Mouse (Mus musculus) right cerebral cortex, postnatal 14 days (tissue): ENCODE measurements around the gene Efna4.

ENCODE experiments used
- DNase-seq: peaks from one replicate; pipeline ENCODE4 v3.0.0; 2022

The Efna4 gene

DNA sequence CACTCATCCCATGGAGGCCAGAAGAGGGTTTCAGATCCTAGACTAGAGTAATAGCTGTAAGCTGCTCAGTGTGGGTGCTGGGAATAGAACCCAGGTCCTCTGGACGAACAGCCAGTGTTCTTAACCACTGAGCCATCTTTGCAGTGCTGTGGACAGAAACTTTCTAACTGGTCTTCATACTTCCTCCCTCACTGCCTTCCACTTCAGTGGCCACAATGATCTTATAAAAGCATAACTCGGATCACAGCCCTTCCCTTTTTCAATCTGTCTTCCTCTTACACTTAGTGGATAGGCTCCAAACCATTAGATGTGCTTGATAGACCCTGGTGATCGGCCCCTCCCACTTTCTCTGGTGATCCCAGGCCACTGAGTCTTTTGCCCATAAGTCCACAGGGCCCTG lies 22.4 kb upstream of the Efna4 start:
- no peak for DNase-seq

DNA sequence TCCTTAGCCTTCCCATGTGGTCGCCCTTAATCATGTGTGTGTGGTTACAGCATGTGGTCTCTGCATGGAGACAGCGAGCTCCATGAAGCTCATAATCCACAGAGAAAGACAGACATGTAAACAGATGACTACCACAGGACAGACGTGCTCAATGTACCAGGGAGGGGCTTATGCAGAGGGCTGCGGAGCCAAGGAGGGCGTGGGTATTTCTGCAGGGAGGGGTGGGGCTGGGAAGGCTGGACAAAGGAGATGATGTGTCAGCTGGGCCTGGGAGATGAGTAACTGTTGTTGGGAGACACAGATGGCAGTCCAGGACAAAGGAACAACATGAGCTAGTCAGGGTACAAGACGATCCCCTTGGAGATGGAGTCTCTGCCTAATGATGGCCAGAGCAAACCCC lies 21.8 kb upstream of the Efna4 start:
- no peak for DNase-seq

DNA sequence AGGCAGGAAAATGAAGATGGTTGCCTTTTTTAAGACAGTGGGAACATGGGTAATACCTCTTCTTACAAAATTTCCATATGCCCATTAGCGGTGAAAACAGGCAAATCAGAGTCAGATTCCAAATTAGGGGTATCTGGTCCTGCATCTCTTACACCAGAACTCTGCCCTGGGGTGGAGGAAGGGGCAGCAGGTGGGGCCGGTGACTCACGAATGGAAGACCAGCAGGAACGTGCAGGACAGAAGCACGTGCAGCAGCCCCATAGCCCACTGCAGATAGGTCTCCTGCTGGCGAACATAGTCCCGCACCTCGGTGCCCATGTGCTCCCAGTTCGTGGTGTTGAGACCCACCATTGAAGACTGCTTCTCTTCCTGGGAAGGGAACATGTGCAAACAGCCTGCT lies 18.2 kb upstream of the Efna4 start:
- DNase-seq = no peak

DNA sequence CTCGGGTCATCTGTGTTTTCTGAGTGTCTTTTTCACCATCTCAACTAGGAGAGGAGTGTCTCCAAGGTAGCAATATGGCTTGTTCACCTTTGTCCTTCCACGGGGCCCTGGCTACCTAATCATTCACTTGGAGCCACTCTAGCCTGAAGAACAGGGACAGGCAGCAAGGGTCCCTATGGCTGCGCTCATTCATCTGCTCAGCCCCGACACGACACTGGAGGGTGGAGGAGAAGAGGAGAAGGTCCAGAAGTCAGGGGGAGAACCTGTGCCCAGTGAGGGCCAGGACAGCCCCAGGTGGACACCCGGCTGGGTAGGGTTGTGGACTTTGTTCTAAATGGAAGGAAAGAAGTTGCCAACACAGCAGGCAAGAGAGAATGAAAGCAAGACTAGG lies 17.7 kb upstream of the Efna4 start:
- no peak for DNase-seq

DNA sequence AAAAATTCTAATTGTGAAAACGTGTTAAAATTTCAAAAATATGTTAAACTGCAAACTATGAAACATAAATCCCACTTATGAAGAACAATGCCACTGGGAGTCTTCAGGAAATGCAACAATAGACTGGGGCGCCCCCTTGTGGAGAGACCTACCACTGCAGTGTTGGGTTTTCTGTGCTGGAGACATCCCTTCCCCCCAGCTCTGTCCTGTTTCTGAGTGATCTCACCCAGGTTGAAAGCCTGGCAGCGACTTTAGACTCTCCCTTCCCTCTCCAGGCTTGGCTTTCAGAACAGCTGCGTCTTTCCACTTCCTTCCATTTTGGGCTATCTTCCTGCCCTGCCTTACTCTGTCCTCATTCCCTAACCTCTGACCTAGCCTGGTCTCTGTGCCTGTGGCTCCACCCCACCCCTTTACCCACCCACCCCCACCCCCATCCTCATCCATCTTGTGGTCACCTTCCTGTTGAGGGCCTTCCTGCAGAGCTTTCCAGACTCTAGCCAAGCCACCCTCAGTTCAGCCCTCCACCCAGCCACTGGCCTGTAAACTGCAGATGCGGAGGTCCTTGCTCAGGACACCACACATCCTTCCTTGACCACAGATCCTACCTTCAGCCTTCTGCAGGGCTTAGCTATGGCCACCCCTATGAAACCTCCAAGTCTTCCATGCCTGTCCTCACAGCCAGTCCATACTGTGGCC lies 17.1 kb upstream of the Efna4 start:
- DNase-seq = peak; percentile 85

DNA sequence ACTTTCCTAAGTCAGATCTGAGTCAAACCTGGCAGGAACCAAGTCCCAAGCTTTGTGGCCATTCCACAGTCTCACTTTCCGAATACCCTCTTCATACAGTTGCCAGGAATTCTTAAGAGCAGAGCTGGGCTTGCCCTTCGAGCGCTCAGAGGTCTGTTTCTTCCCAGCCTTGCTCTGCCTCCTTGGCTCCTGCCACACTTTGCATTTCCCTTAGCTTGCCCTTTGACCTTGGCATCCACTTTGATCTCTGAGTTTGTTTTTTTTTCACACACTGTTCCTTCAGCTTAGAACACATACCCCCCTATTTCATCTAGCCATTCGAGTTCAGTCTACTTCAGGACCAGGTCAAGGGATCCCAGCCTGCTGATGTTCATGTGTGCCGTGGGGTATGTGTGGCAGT lies 13.4 kb upstream of the Efna4 start:
- no peak for DNase-seq

DNA sequence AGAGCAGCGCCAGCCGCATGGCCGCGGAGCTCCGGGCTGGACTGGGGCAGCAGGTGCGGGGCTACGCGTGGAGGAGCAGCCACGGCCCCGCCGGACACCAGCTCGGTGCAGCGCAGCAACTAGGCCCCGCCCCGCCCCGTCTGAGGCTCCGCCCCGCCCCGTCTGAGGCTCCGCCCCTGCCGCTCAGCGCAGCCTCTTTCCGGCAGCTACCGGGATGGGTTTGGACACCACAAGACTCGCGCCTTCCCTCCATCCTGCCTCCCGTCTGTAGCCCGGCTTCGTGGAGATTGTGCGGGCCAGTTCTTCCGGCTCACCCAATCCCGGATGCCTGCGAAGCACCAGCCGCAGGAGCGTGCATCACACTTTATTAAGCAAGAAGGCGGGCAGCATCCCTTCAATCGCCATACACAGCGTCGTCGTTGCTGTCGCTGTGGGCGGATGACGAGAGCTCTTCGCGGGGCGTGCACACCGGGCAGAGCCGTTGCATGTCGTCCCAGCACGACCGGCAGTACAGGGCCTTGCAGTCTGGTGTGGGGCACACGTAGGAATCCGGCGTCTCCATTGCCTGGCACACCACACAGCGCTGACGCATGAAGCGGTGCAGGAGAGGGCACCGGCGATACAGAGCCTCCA lies 12.2 kb upstream of the Efna4 start, which contains the start of gene Adam15:
Gene Adam15, minus strand, starts transcription at position 128 of the 633 bp plus-strand sequence.
- peak; percentile 91 for DNase-seq

DNA sequence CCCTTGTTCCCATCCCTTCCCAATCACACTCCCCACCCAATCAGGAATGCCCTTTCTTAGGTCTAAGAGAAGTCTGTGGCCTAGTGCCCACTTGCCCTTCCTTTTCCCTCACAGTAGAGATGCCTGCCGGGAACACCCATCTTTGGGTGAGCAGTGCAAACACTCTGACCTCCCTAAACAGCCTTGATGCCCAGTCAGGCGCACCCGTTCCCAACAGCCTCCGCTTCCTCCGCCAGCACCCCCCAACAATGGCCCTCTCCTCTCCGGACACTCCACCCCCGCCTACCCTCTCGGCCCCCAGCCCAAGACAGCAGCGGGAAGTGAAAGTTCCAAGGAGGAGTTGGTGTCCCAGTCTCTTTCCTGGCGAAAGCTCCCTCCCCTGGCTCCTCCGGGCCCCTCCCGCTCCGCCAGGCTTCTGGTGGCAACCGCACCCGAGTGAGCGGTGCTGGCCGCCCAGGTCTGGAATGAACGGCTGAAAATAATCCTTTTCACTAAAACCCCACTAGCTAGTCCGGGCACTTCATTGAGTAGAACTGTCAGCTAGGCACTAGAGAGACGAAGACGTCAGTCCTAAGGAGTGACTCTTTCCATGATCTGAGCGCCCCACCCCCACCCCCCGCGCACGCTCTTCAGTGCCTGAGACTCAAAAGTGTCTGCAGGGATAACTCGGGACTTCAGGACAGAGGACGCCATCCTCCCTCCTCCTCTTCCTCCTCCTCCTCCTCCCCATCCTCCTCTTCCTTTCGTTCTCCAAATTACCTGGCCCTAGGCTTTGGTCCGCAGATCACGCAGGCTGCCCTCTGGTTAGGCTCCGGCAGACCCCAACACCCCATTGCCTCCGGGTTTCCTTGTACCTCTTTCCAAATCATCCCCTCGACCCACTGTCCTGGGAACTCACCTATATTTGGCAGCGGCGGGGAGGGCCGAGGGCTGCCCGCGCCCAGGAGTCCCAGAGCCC lies 11.4 kb upstream of the Efna4 start:
- DNase-seq = no peak

GRCm38 (mm10) chr3:89347916-89348315 lies 10.1 kb upstream of the Efna4 start:
- no peak for DNase-seq

GRCm38 (mm10) chr3:89346815-89347540 lies 9.2 kb upstream of the Efna4 start:
- DNase-seq = no peak

DNA sequence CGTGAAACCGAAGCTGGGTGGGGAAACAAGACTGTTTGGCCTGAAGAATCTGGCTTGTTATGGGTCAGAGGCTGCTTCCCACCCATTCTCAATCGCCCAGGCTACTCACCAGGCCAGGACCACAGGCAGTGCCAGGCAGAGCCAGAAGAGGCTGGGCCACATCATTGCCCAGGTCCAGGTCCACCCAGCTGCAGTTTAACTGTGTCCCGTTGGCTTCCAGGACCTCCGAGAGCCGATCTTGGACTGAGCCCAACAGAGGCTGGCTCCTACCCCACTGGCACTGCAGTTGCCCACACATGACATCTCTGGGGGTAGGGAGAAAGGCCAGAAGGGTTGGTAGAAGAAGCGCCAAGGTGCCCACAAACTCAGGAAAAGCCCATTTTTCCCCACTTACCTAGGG lies 5.5 kb upstream of the Efna4 start:
- no peak for DNase-seq

- no peak for DNase-seq
Measured at GRCm38 (mm10) chr3:89341794-89342193, 4.0 kb upstream of the Efna4 start.

- peak; percentile 80 for DNase-seq
Measured at GRCm38 (mm10) chr3:89340465-89340864, 2.6 kb upstream of the Efna4 start.

DNA sequence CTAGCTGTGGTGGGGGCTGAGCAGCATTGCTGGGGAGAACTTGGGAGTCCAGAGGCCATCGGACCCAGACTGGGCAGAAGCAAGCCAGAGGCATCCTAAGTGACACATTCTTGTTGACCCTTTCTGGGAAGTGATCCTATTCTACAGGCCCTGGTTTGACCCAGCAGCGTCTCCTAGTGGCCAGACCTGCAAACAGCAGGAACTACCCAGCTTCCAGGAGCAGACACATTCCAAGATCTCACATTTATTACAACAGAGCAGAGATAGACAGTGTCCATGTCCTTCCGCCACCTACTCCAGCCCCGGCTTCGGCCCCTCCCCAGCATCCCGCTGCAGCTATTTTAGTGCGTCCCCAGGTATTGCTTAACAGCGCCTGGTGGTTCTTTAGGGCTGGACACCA lies 1.6 kb upstream of the Efna4 start:
- DNase-seq = peak; percentile 66

DNA sequence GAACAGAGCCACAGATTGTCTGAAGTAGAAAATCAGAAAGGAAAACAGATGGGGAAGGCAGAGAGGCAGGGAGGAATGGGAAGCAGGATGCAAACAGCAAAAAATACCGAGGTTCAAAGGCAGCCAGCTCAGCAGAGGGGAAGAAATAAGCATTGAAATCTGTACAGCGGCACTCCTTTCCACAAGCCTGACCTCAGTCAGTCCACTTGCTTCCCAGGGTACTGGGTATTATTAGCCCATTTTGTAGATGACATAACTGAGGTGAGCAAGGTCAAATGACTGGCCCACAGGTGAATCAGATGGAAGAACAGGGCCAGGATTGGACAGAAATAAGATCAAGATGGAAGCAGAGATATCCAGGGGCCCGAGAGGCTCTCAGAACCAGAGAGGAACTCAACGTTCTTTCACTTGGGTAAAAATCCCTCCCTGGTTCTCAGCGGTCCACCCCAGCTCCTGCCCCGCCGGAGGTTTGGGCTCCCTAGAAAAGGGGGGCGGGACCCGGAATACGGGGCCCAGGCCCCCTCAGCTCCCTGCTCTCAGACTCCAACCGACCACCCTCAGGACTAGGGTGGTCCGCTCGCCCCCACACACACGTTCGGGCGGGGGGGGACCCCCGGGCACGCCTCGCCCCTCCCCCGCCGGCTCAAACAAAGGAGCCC lies 637 bp downstream of the Efna4 start:
- no peak for DNase-seq

GRCm38 (mm10) chr3:89336529-89336928 lies 1.3 kb downstream of the Efna4 start:
- no peak for DNase-seq

DNA sequence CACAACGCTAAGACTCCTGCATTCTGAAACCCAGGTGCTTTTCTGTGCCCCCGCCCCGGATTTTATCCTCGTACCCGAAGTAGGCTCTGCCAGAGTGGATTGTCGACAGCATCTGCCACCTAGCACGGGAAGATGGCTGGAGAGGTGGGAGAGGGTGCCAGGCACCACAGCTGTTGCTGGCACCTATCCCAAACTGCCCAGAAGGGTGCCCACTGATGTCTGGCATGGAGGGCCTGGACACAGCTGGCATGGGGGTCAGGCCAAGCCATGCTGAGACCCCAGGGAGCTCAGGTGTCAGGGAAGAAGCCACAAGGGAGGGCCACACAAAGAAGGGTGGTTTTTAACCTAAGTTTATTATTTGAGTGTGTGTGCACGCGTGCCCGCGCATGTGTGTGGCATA lies 4.8 kb downstream of the Efna4 start:
- DNase-seq = no peak

DNA sequence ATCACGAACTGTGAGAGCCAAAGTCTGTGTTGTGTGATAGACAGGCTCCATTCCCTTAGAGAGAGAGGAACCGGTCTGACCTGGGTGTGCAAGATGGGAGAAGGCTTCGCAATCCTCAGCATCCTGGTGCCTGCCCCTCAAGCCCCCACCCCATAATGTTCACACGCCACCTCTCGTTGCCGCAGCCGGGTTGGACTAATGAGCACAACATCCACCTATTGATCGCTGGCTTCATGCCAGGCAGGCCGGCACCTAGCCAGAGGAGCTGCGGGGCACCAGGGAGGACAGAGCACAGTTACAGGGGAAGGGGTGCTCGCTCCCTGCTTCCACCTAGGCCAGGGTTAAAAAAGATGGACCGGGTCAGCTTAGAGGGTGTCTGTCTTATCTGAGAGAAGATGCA lies 5.4 kb downstream of the Efna4 start:
- DNase-seq = no peak

DNA sequence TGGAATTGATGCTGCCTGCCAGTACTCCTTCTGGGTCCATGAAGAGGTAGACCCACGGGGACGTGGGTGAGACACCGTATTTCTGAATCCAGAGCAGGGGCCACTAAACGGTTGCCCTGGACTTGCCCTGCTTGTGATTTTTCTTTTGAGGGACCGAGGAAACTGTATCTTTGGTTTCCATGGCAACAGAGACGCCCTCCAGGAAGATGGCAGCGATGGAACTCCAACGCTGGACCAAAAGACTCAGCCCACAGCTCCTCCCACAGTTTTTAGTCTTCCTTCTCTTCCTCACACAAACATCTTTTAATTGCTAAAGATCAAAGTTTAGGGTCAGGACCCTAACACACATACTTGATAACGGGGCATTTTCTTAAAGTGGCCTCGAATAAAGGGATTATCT lies 5.8 kb downstream of the Efna4 start:
- no peak for DNase-seq

DNA sequence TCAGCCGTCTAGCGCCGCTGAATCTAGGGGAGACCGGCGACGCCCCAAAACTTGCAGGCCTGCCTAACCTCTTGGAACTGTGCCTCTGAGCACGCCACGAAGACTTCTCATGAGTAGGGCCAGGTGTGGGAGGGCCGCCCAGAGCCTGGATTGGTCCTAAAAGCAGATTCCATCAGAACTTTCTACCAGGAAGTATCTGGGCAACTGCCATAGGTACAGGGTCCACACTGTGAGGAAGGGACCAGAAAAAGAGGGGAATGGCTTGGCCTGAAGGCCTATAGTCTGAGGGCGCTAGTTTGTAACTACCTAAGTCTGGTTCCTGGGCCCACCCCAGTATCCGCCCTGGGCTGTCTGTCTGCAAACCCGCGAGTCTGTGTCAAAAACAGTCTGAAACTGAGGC lies 6.3 kb downstream of the Efna4 start:
- no peak for DNase-seq

DNA sequence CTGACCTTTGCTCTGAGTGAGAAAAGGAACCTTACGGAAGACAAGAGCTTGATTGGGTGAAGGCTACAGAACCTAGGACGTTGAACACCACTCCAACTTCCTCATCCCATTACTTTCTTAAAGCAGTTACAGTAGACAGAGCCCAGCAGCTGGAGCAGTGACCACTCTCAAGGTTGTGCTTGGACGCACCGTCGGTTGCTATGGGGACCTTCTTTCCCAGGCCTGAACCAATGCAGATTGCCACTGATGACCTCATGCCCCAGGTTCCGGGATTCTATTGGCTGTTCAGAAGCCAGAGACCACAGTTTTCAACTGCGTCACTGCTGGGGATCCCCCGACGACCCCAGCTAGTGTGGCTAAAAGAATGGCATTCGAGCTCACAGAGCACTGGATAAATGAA lies 6.9 kb downstream of the Efna4 start:
- no peak for DNase-seq

DNA sequence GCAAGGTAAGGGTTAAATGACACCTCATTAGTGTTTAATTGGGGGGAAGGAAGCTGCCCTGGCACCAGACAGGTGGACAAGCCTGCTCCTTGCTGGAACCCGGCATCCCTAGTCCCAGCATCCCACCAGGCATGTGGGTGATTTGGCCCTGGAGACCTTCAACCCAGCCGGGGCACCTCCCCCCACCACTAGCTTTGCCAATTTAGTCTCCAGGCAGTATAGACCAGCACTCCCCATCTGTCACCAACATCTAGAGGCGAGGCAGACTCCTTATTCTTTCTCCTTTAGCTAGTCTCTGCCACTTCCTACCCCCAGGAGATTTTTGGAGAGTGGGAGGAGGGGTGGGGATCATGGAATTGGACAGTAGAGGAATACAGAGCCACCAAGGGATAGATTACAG lies 7.5 kb downstream of the Efna4 start:
- DNase-seq = no peak

- DNase-seq = no peak
Measured at GRCm38 (mm10) chr3:89328623-89329022, 9.2 kb downstream of the Efna4 start.
